Mouse (Mus musculus): ENCODE data around the gene Tmem145. TPM values are rescaled to one million over a fixed set of nuclear protein-coding genes. Genes with fewer than 3 reads are reported as not detected.

Tmem145 gene
- polyA plus RNA-seq, 1 experiment from 2014 or later: 0.10 TPM

GRCm38 (mm10) chr7:25303003-25303684 lies 2.8 kb upstream of the Tmem145 start:
- Histone ChIP-seq H3K27ac (ENCODE audit: low read length) (no peak overlapping the region), H3K4me1 (ENCODE audit: insufficient read depth, low read length) (peaks cover 13% of the 10 kb centered on the region), H3K4me2 (replicated peaks; ENCODE audit: low read depth, low read length) (no peak overlapping the region), H3K4me3 (ENCODE audit: low read length) (no peak overlapping the region), H3K9me3 (ENCODE audit: low read length) (no peaks in the 10 kb centered on the region), H3K27me3 (ENCODE audit: insufficient read depth, low read length) (peaks cover 3% of the 10 kb centered on the region), H3K36me3 (ENCODE audit: insufficient read depth, low read length) (no peaks in the 10 kb centered on the region), H3K9ac (replicated peaks; ENCODE audit: low read length) (no peak overlapping the region)
- no peak for ATAC-seq (ENCODE audit: low FRiP score, low TSS enrichment)
- WGBS: 72% methylated on average over 9 of the region's 9 CpGs

DNA sequence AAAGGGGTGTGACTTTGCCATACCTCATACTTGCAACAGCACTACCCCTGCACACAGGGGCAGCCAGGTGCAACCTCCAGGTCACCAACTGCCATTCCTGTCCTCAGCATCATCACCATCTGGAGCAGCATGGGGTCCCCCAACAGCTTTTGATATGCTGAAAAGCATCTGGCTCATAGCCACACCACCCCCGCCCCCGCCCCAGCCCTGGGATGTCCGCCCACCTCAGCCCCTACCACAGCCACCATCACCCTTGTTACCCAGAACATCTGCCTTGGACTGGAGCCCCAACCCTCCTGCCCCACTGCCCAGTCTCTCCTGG lies 2.3 kb upstream of the Tmem145 start:
- no peak overlapping the region for H3K4me2 ChIP-seq (replicated peaks; ENCODE audit: low read depth, low read length)
- 78% methylated on average over 3 of the region's 3 CpGs for WGBS
- H3K36me3 ChIP-seq (ENCODE audit: insufficient read depth, low read length): no peaks in the 10 kb centered on the region
- ATAC-seq (ENCODE audit: low FRiP score, low TSS enrichment): no peak
- H3K4me1 ChIP-seq (ENCODE audit: insufficient read depth, low read length): peaks cover 9% of the 10 kb centered on the region
- no peak overlapping the region for H3K9ac ChIP-seq (replicated peaks; ENCODE audit: low read length)
- H3K4me3 ChIP-seq (ENCODE audit: low read length): no peak overlapping the region
- H3K27ac ChIP-seq (ENCODE audit: low read length): no peak overlapping the region
- H3K9me3 ChIP-seq (ENCODE audit: low read length): no peaks in the 10 kb centered on the region
- H3K27me3 ChIP-seq (ENCODE audit: insufficient read depth, low read length): peaks cover 3% of the 10 kb centered on the region

DNA sequence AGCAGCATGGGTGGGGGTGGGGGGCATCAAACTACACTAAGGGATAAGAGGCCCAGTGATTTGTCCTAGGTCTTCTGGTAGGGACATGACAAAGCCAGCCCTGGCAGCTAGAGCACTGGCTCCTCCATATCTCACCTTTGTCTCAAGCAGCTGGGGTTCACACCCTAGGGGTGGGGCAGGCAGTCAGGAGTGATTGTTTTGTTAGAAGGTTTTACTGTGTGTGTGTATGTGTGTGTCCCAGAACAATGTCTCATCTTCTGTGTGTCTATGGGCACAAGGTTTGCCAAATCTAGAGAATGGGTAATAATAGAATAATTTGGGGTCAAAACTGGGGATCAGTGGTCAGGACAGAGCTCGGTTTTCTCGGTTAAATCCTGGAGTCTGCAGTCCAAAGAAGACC lies 425 bp upstream of the Tmem145 start:
- no peak overlapping the region for H3K27ac ChIP-seq (ENCODE audit: low read length)
- peak overlapping the region; percentile 41; the same call in 1 of the 2 replicates for H3K9ac ChIP-seq (replicated peaks; ENCODE audit: low read length)
- H3K4me1 ChIP-seq (ENCODE audit: insufficient read depth, low read length): peaks cover 9% of the 10 kb centered on the region
- ATAC-seq (ENCODE audit: low FRiP score, low TSS enrichment): no peak
- peak overlapping the region; percentile 97 for H3K4me2 ChIP-seq (replicated peaks; ENCODE audit: low read depth, low read length)
- H3K9me3 ChIP-seq (ENCODE audit: low read length): no peaks in the 10 kb centered on the region
- H3K27me3 ChIP-seq (ENCODE audit: insufficient read depth, low read length): peaks cover 3% of the 10 kb centered on the region
- peak overlapping the region; percentile 58 for H3K4me3 ChIP-seq (ENCODE audit: low read length)
- 0% methylated on average over 2 of the region's 2 CpGs for WGBS
- H3K36me3 ChIP-seq (ENCODE audit: insufficient read depth, low read length): no peaks in the 10 kb centered on the region

DNA sequence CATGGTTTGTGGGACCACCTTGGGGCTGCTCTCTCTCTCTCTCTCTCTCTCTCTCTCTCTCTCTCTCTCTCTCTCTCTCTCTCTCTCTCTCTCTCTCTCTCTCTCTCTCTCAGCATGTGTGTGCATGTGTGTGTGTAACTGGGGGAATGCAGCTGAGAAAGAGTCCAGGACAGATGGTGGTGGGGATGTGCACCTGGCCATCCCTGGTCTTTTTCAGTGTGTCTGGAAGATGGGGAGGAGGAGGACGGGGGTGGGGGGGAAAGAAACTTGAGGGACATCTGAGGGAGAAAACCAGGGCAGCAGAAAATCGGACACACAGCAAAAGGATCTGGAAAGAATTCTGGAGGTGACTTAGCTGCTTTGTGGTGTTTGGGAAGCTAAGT lies 699 bp downstream of the Tmem145 start:
- Histone ChIP-seq H3K27me3 (ENCODE audit: insufficient read depth, low read length) (peaks cover 7% of the 10 kb centered on the region), H3K4me1 (ENCODE audit: insufficient read depth, low read length) (peaks cover 9% of the 10 kb centered on the region), H3K4me2 (replicated peaks; ENCODE audit: low read depth, low read length) (no peak overlapping the region), H3K9ac (replicated peaks; ENCODE audit: low read length) (no peak overlapping the region), H3K9me3 (ENCODE audit: low read length) (no peaks in the 10 kb centered on the region), H3K36me3 (ENCODE audit: insufficient read depth, low read length) (no peaks in the 10 kb centered on the region), H3K4me3 (ENCODE audit: low read length) (no peak overlapping the region), H3K27ac (ENCODE audit: low read length) (no peak overlapping the region)
- 43% methylated on average over 2 of the region's 2 CpGs for WGBS
- ATAC-seq (ENCODE audit: low FRiP score, low TSS enrichment): no peak

DNA sequence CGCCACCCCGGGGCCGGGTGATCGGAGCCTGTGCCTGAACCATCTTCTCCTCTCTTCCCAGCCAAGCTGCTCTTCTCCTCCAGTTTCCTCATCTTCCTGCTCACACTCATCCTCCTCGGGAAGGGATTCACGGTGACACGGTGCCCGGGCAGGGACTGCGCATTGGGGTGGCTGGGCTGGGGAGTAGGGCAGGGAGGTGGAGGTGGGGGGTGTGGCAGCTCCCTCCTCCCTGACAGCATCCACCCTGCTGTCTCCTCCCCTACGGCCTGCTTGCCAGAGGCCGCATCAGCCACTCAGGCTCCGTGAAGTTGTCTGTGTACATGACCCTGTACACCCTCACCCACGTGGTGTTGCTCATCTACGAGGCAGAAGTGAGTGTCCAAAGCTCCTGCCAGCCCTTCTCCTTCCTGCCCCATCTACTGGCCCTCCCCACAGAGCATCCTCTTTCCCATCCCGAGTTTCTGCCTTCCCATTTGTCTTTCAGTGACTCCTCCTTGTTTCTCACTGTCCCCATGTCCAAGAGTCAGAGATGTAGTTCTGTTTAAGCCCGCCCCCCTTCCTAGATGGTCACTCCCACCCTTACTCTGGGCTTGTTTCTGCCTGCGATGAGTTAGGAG lies 2.9 kb downstream of the Tmem145 start:
- 61% methylated on average over 17 of the region's 17 CpGs for WGBS
- Histone ChIP-seq H3K4me3 (ENCODE audit: low read length) (no peak overlapping the region), H3K9ac (replicated peaks; ENCODE audit: low read length) (no peak overlapping the region), H3K36me3 (ENCODE audit: insufficient read depth, low read length) (no peaks in the 10 kb centered on the region), H3K4me1 (ENCODE audit: insufficient read depth, low read length) (peaks cover 9% of the 10 kb centered on the region), H3K9me3 (ENCODE audit: low read length) (no peaks in the 10 kb centered on the region), H3K27me3 (ENCODE audit: insufficient read depth, low read length) (peaks cover 29% of the 10 kb centered on the region), H3K27ac (ENCODE audit: low read length) (no peak overlapping the region), H3K4me2 (replicated peaks; ENCODE audit: low read depth, low read length) (no peak overlapping the region)
- no peak for ATAC-seq (ENCODE audit: low FRiP score, low TSS enrichment)

DNA sequence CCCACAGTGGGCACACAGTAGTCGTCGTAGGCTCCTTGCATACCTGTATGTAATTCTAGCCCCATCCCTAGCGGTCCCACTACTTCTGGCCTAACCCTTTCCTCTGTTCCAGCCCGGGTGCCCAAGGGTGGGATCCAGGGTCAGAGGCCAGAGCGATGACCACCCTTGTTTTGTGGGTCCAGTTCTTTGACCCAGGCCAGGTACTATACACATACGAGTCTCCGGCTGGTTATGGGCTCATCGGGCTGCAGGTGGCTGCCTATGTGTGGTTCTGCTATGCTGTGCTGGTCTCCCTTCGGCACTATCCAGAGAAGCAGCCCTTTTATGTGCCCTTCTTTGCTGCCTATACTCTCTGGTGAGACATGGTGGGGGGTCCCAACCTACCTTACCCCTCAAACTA lies 3.5 kb downstream of the Tmem145 start:
- H3K4me3 ChIP-seq (ENCODE audit: low read length): no peak overlapping the region
- H3K4me1 ChIP-seq (ENCODE audit: insufficient read depth, low read length): peaks cover 9% of the 10 kb centered on the region
- no peak overlapping the region for H3K4me2 ChIP-seq (replicated peaks; ENCODE audit: low read depth, low read length)
- H3K36me3 ChIP-seq (ENCODE audit: insufficient read depth, low read length): no peaks in the 10 kb centered on the region
- no peak for ATAC-seq (ENCODE audit: low FRiP score, low TSS enrichment)
- peaks cover 35% of the 10 kb centered on the region for H3K27me3 ChIP-seq (ENCODE audit: insufficient read depth, low read length)
- H3K27ac ChIP-seq (ENCODE audit: low read length): no peak overlapping the region
- H3K9me3 ChIP-seq (ENCODE audit: low read length): no peaks in the 10 kb centered on the region
- 86% methylated on average over 9 of the region's 9 CpGs for WGBS
- no peak overlapping the region for H3K9ac ChIP-seq (replicated peaks; ENCODE audit: low read length)

DNA sequence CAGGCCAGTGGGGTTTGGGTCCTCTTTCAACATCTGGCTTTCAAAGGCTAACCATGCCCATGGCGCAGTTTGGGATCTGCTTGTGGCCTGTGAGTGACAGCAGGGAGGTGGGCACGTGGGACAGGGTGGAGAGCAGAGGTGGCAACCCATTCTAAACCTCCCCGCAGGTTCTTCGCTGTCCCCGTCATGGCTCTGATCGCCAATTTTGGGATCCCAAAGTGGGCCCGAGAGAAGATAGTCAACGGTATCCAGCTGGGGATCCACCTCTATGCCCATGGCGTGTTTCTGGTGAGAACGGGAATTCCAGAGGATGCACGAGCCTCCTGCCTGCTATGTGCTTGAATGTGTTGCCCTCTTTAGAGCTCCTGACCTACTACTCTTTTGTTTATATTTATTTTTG lies 5.3 kb downstream of the Tmem145 start:
- Histone ChIP-seq H3K4me1 (ENCODE audit: insufficient read depth, low read length) (peaks cover 18% of the 10 kb centered on the region), H3K4me2 (replicated peaks; ENCODE audit: low read depth, low read length) (no peak overlapping the region), H3K27me3 (ENCODE audit: insufficient read depth, low read length) (peaks cover 49% of the 10 kb centered on the region), H3K9ac (replicated peaks; ENCODE audit: low read length) (no peak overlapping the region), H3K4me3 (ENCODE audit: low read length) (no peak overlapping the region), H3K27ac (ENCODE audit: low read length) (no peak overlapping the region), H3K36me3 (ENCODE audit: insufficient read depth, low read length) (no peaks in the 10 kb centered on the region), H3K9me3 (ENCODE audit: low read length) (no peaks in the 10 kb centered on the region)
- ATAC-seq (ENCODE audit: low FRiP score, low TSS enrichment): no peak
- 80% methylated on average over 11 of the region's 11 CpGs for whole genome bisulfite sequencing

GRCm38 (mm10) chr7:25313325-25313724 lies 7.4 kb downstream of the Tmem145 start:
- H3K9me3 ChIP-seq (ENCODE audit: low read length): no peaks in the 10 kb centered on the region
- H3K4me3 ChIP-seq (ENCODE audit: low read length): no peak overlapping the region
- peaks cover 26% of the 10 kb centered on the region for H3K4me1 ChIP-seq (ENCODE audit: insufficient read depth, low read length)
- no peaks in the 10 kb centered on the region for H3K36me3 ChIP-seq (ENCODE audit: insufficient read depth, low read length)
- peaks cover 46% of the 10 kb centered on the region for H3K27me3 ChIP-seq (ENCODE audit: insufficient read depth, low read length)
- no peak overlapping the region for H3K4me2 ChIP-seq (replicated peaks; ENCODE audit: low read depth, low read length)
- no peak for ATAC-seq (ENCODE audit: low FRiP score, low TSS enrichment)
- WGBS: 43% methylated on average over 7 of the region's 7 CpGs
- no peak overlapping the region for H3K27ac ChIP-seq (ENCODE audit: low read length)
- no peak overlapping the region for H3K9ac ChIP-seq (replicated peaks; ENCODE audit: low read length)

DNA sequence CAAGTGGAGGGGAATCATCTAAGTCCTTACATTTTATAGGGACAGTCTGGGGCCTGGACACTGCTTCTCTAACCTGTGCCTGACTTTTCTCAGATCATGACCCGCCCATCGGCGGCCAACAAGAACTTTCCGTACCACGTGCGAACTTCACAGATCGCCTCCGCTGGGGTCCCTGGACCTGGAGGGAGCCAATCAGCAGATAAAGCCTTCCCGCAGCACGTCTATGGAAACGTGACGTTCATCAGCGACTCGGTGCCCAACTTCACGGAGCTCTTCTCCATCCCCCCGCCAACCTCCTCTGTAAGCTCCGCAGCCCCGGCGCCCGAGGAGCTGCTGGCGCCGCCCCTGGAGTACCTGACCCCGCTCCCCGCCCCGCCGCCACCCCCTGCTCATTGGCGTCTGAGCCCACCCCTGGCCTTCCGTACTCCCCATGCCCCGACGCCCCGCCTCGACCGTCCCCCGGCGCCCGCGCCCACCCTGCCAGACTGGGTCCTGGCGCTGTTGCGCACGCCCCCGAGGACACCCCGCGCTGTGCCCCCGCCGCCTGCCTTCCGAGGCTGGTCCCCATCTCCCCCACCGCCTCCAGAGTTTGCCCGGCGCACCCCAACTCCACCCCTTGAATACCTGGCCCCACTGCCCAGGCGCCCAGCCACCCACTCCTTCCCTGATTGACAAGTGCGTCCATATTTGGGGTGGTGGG lies 8.8 kb downstream of the Tmem145 start:
- H3K27ac ChIP-seq (ENCODE audit: low read length): no peak overlapping the region

More for the DNA sequence above, 8.8 kb downstream of the Tmem145 start:
- Histone ChIP-seq H3K36me3 (ENCODE audit: insufficient read depth, low read length) (no peaks in the 10 kb centered on the region), H3K4me2 (replicated peaks; ENCODE audit: low read depth, low read length) (peak overlapping the region; percentile 85), H3K9me3 (ENCODE audit: low read length) (no peaks in the 10 kb centered on the region), H3K4me1 (ENCODE audit: insufficient read depth, low read length) (peaks cover 31% of the 10 kb centered on the region), H3K27me3 (ENCODE audit: insufficient read depth, low read length) (peaks cover 46% of the 10 kb centered on the region), H3K4me3 (ENCODE audit: low read length) (peak overlapping the region; percentile 55), H3K9ac (replicated peaks; ENCODE audit: low read length) (peak overlapping the region; percentile 57)
- no peak for ATAC-seq (ENCODE audit: low FRiP score, low TSS enrichment)
- 2% methylated on average over 43 of the region's 51 CpGs for WGBS

Measured in kidney, embryonic 16.5 days (tissue).